1 mouse cellular context compared by ENCODE assay signal in the genomic region with DNA sequence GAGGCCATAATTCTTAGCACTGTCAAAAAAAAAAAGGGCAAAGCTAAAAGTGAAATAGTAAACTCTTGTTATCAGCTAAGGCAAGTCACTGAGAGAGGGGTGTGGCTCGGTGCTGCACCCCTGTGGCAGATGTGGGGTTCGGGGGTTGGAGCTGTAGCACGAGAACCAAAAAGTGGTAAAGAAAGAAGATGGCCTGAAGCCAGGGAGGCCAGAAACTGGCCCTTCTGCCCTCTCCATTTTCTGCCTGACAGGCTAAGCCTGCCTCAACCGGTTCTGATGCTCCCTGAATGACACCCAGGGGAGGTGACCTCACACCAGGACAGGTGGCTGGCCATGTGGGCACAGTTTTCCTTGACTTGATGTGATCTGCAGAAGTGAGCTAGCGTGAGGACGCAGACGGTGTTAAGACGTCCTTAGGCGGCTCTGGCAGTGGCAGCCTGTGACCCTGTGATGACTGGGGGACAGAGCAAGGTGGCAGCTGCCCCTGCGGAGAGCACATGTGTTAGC.
TF ChIP-seq lines count a peak whose summit lies in the region.

No protein-coding gene starts in this region.

TF ChIP-seq in MEL, 35 proteins besides CTCF, POLR2A, EP300 and RAD21:
- TF ChIP-seq ZKSCAN1 (IDR thresholded peaks at IDR 0.05; ENCODE audit: low read depth, low read length) (no peak), GABPA (IDR thresholded peaks at IDR 0.05; ENCODE audit: low read depth, low read length) (no peak), MAX (IDR thresholded peaks at IDR 0.05; ENCODE audit: low read length) (no peak; the same call in none of the 2 replicates), TAL1 (IDR thresholded peaks at IDR 0.05; ENCODE audit: low read length) (peak; percentile 47), ETS1 (IDR thresholded peaks at IDR 0.05; ENCODE audit: low read depth, low read length) (peak; percentile 69; the same call in 1 of the 2 replicates), NRF1 (IDR thresholded peaks at IDR 0.05; ENCODE audit: insufficient read depth, low read depth, low read length, poor library complexity, severe bottlenecking) (no peak), E2F4 (IDR thresholded peaks at IDR 0.05; ENCODE audit: borderline replicate concordance, low read depth, low read length) (no peak), MXI1 (IDR thresholded peaks at IDR 0.05; ENCODE audit: low read depth, low read length) (peak; percentile 80), MYB (IDR thresholded peaks at IDR 0.05; ENCODE audit: low read depth, low read length) (no peak), BHLHE40 (IDR thresholded peaks at IDR 0.05; ENCODE audit: borderline replicate concordance, low read depth, low read length) (peak; percentile 60), MEF2A (IDR thresholded peaks at IDR 0.05; ENCODE audit: extremely low read depth, insufficient replicate concordance, low read depth, low read length, poor library complexity, severe bottlenecking) (no peak), TBP (IDR thresholded peaks at IDR 0.05; ENCODE audit: low read depth, low read length) (peak; percentile 39; the same call in 1 of the 2 replicates), HCFC1 (IDR thresholded peaks at IDR 0.05; ENCODE audit: low read depth, low read length) (no peak; the same call in 1 of the 2 replicates), MAFK (IDR thresholded peaks at IDR 0.05; ENCODE audit: borderline replicate concordance, low read depth, low read length) (no peak; the same call in 1 of the 2 replicates), POLR2AphosphoS5 (IDR thresholded peaks at IDR 0.05; ENCODE audit: borderline replicate concordance, low read depth, low read length) (no peak), USF1 (IDR thresholded peaks at IDR 0.05; ENCODE audit: low read depth, low read length) (no peak), SIN3A (IDR thresholded peaks at IDR 0.05; ENCODE audit: low read length) (peak; percentile 88), ZMIZ1 (IDR thresholded peaks at IDR 0.05; ENCODE audit: low read depth, low read length) (no peak), USF2 (IDR thresholded peaks at IDR 0.05; ENCODE audit: borderline replicate concordance in 1 of 2, insufficient read depth in 1 of 2, low read depth in 1 of 2, low read length in 2 of 2) (no peak), MAZ (IDR thresholded peaks at IDR 0.05; ENCODE audit: low read depth, low read length) (peak; percentile 25; the same call in 1 of the 2 replicates), GATA1 (IDR thresholded peaks at IDR 0.05; ENCODE audit: low read depth, low read length) (peak; percentile 81), ZC3H11A (IDR thresholded peaks at IDR 0.05; ENCODE audit: low read depth, low read length) (peak; percentile 13; the same call in 1 of the 2 replicates), SMC3 (IDR thresholded peaks at IDR 0.05; ENCODE audit: low read depth, low read length) (peak; percentile 44), MYC (IDR thresholded peaks at IDR 0.05; ENCODE audit: low read depth, low read length) (peak; percentile 63; the same call in 1 of the 2 replicates), UBTF (IDR thresholded peaks at IDR 0.05; ENCODE audit: borderline replicate concordance, insufficient read depth, low read depth, low read length) (no peak), ZNF384 (IDR thresholded peaks at IDR 0.05; ENCODE audit: low read depth, low read length) (peak; percentile 96), RCOR1 (IDR thresholded peaks at IDR 0.05; ENCODE audit: low read depth, low read length) (0 out of 2 replicates have a peak, but pooled peaks have one; percentile 39), TCF12 (IDR thresholded peaks at IDR 0.05; ENCODE audit: low read depth, low read length) (0 out of 2 replicates have a peak, but pooled peaks have one; percentile 50), JUND (IDR thresholded peaks at IDR 0.05; ENCODE audit: low read depth, low read length) (no peak)
